Mouse (Mus musculus) megakaryocyte-erythroid progenitor cell, adult 5-6 weeks (primary cell): Measurements from ENCODE around the gene Gramd4. TPM values are rescaled to one million over a fixed set of nuclear protein-coding genes. Genes with fewer than 3 reads are reported as not detected.

Experiments used
- ATAC-seq: replicated peaks from 2 replicates; pipeline ENCODE4 v1.8.0; 2016; ENCODE audit warnings: mild to moderate bottlenecking, inconsistent platforms; ENCODE audit not compliant: severe bottlenecking, poor library complexity, low FRiP score, low TSS enrichment
- total RNA-seq, 2 experiments: library from RNA; stranded (forward) in 1 of 2; stranded (reverse) in 1 of 2; fragments of 200-1000, 215-1000 nt in 1 of 2; fragments of >200 nt in 1 of 2; fragmentation: Nextera tagmentation in 1 of 2; gene quantifications; 2 replicates each; pipeline ENCODE4 v1.2.3; 2014 to 2017

Gene Gramd4
- total RNA-seq, 2 experiments from 2014 or later, result 41.8 to 52.4 TPM

- no peak for ATAC-seq
Observed at GRCm38 (mm10) chr15:86105751-86106150, 48.3 kb downstream of the Gramd4 start.

- ATAC-seq, result 0 out of 2 replicates have a peak, but pooled peaks have one; percentile 2
Observed at GRCm38 (mm10) chr15:86107831-86108471, 50.5 kb downstream of the Gramd4 start.

GRCm38 (mm10) chr15:86109245-86109644, 51.8 kb downstream of the Gramd4 start:
- no peak for ATAC-seq

GRCm38 (mm10) chr15:86109650-86110211, 52.2 kb downstream of the Gramd4 start:
- no peak for ATAC-seq

GRCm38 (mm10) chr15:86110361-86111103, 53.0 kb downstream of the Gramd4 start:
- ATAC-seq, result no peak

GRCm38 (mm10) chr15:86112707-86113341, 55.3 kb downstream of the Gramd4 start:
- no peak for ATAC-seq

GRCm38 (mm10) chr15:86113342-86113710, 55.8 kb downstream of the Gramd4 start:
- ATAC-seq, result peak; percentile 17

- ATAC-seq, result no peak
Observed at GRCm38 (mm10) chr15:86116421-86116820, 58.9 kb downstream of the Gramd4 start.

GRCm38 (mm10) chr15:86117115-86118100, 59.9 kb downstream of the Gramd4 start:
- no peak for ATAC-seq

- no peak for ATAC-seq
Observed at GRCm38 (mm10) chr15:86119186-86119585, 61.7 kb downstream of the Gramd4 start.

GRCm38 (mm10) chr15:86122261-86122949, 64.9 kb downstream of the Gramd4 start:
- no peak for ATAC-seq

GRCm38 (mm10) chr15:86123409-86123808, 65.9 kb downstream of the Gramd4 start:
- ATAC-seq, result peak; percentile 43; the same call in 1 of the 2 replicates

GRCm38 (mm10) chr15:86124359-86124758, 66.9 kb downstream of the Gramd4 start:
- ATAC-seq, result peak; percentile 66

GRCm38 (mm10) chr15:86129036-86129435, 71.5 kb downstream of the Gramd4 start:
- no peak for ATAC-seq

- no peak for ATAC-seq
Observed at GRCm38 (mm10) chr15:86130657-86131056, 73.2 kb downstream of the Gramd4 start.

GRCm38 (mm10) chr15:86134941-86135783, 77.7 kb downstream of the Gramd4 start:
- ATAC-seq, result peak; percentile 73

GRCm38 (mm10) chr15:86137638-86138037, 80.1 kb downstream of the Gramd4 start:
- 0 out of 2 replicates have a peak, but pooled peaks have one; percentile 13 for ATAC-seq
